Mouse (Mus musculus) T-helper 1 cell (primary cell): ENCODE data around the gene Jag1.

Experiments used
- in situ Hi-C: fragments of 300-600 bp; cut with MboI, MseI; formaldehyde crosslinking; loops from one replicate; pipeline ENCODE4 v1.15.1; 2025; ENCODE audit warnings: high pct_unique_total_duplicates

Jag1 gene

GRCm38 (mm10) chr2:137099211-137099734 lies 17.2 kb downstream of the Jag1 start:
- in situ Hi-C loops = no loop called here

- in situ Hi-C loops = no loop called here
These were observed 18.0 kb downstream of the Jag1 start for GRCm38 (mm10) chr2:137098269-137099035.

- in situ Hi-C loops = no loop called here
These were observed 19.4 kb downstream of the Jag1 start for GRCm38 (mm10) chr2:137096981-137097460.

GRCm38 (mm10) chr2:137094301-137094700 lies 22.1 kb downstream of the Jag1 start:
- in situ Hi-C loops = no loop called here

GRCm38 (mm10) chr2:137093298-137093630 lies 23.2 kb downstream of the Jag1 start:
- in situ Hi-C loops = no loop called here

GRCm38 (mm10) chr2:137092523-137093297 lies 23.7 kb downstream of the Jag1 start:
- in situ Hi-C loops = no loop called here

GRCm38 (mm10) chr2:137091766-137092522 lies 24.5 kb downstream of the Jag1 start:
- in situ Hi-C loops = no loop called here

GRCm38 (mm10) chr2:137087705-137088104 lies 28.7 kb downstream of the Jag1 start:
- in situ Hi-C loops = no loop called here

GRCm38 (mm10) chr2:137086621-137087395 lies 29.6 kb downstream of the Jag1 start:
- in situ Hi-C loops = no loop called here

- in situ Hi-C loops = no loop called here
These were observed 31.2 kb downstream of the Jag1 start for GRCm38 (mm10) chr2:137085257-137085656.

GRCm38 (mm10) chr2:137082896-137083620 lies 33.4 kb downstream of the Jag1 start:
- in situ Hi-C loops = no loop called here

GRCm38 (mm10) chr2:137081001-137081400 lies 35.4 kb downstream of the Jag1 start:
- in situ Hi-C loops = no loop called here

- in situ Hi-C loops = no loop called here
These were observed 36.0 kb downstream of the Jag1 start for GRCm38 (mm10) chr2:137080468-137080867.

- in situ Hi-C loops = no loop called here
These were observed 36.6 kb downstream of the Jag1 start for GRCm38 (mm10) chr2:137079721-137080320.

GRCm38 (mm10) chr2:137078771-137079170 lies 37.7 kb downstream of the Jag1 start:
- in situ Hi-C loops = no loop called here

- in situ Hi-C loops = no loop called here
These were observed 42.2 kb downstream of the Jag1 start for GRCm38 (mm10) chr2:137074313-137074620.

- in situ Hi-C loops = no loop called here
These were observed 42.8 kb downstream of the Jag1 start for GRCm38 (mm10) chr2:137073473-137074312.

GRCm38 (mm10) chr2:137067479-137068110 lies 48.8 kb downstream of the Jag1 start:
- in situ Hi-C loops = no loop called here

GRCm38 (mm10) chr2:137064513-137064912 lies 51.9 kb downstream of the Jag1 start:
- in situ Hi-C loops = no loop called here
